Mouse (Mus musculus) adrenal gland, postnatal 14 days (tissue): ENCODE measurements at regions not wholly inside any gene's neighbourhood (a gene's known extent, or its start where the extent isn't known, plus 50 kb on each side); places are given as distances from the start of the nearest gene placed in this dataset.

Experiments
- DNase-seq: peaks from one replicate; pipeline ENCODE4 v3.0.0; 2021; ENCODE audit warnings: mixed read lengths

DNA sequence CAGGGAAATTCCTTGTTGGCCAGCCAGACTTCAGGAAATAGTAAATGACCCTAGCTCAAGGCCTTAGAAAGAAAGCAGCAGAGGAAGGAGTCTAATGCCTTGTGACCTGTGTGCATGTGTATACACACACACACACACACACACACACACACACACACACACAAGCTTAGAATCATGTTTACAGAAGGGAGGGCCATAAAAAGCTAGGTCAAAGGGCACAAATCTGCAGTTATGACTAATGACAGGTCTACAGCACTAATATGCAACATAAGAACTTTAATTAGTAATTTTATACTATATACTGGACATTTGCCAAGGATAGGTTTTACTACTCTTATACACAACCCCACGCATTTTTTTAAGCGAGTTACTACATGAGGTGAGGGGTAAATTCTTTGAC, 149.4 kb downstream of the Nr2f2 start:
- no peak for DNase-seq

DNA sequence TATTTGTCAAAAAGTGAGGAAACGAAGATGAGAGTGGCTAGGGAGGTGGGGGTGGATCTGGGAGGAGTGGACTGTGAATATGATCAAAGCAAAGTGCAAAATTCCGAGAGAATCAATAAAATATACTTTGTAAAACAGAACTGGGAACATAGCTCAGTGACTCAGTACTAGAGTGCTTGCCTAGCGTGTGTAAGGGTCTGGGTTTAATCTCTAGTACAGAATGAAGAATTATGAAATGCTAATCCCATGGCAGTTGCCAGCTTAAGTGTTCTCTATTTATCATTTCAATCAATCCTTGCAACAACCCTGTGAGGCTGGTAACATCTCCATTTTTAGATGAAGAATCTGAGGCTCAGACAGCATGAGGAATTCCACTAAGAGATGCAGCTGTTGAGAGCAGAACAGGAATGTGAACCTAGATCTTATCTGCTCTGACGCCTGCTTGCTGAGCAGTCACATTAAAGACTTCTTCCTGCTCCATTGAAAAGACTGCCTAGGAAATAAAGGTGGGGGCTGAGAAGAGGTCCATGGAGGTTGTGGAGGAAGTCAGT, 152.5 kb downstream of the Nr2f2 start:
- no peak for DNase-seq

DNA sequence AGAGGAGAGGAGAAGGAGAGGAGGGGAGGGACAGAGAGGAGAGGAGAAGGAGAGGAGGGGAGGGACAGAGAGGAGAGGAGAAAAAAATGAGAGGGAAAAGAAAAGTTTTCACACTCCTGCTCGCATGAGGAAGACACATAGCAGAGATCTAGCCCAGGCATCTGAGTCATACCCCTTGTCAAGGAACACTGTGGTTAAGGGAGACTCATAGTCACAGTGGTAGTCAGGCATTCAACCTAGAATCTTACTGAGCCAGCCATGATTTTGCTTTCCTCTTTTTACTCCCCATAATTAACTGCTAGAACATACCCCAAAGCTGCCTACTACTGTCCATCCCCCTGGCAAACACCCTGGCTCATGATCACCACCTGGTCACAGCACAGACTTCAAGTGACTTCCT, 160.6 kb downstream of the Nr2f2 start:
- DNase-seq, result no peak

DNA sequence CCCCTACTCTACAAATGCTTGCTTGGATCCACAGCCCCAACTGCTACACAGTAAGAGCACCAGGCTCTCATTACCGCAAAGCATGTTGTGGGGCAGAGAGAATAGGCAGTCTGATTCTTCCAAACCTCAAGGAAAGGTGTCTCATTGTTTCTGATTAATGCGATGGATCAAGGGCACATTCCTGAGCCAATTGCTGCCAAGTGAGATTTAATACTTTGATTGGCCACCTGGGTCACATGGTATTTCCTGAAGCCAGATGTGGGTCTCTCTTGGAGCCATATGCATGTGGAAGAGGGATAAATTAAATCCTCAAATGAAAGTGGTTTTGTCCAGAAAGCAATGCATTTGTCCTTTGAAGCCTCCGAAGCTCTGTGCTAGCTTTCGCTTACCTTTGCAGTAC, 166.3 kb downstream of the Nr2f2 start:
- peak; percentile 4 for DNase-seq

DNA sequence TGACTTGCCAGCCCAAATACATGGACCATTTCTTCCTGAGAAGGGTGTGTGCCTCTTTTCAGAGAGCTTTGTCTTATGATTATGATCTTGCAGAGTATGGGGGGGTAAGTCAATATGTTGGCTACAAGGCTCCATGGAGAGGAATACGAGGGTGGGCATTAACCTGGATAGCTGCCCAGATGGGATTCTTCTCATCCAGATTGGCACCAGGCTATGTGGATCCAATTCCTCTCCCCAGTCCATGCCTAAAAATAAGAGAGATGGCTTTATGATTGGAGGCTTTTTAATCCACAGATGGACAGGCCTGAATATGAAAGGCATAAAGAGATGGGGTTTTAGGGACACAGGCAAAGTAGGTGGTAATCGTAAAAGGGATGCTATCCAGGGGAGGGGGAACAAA, 187.6 kb downstream of the Nr2f2 start:
- no peak for DNase-seq

DNA sequence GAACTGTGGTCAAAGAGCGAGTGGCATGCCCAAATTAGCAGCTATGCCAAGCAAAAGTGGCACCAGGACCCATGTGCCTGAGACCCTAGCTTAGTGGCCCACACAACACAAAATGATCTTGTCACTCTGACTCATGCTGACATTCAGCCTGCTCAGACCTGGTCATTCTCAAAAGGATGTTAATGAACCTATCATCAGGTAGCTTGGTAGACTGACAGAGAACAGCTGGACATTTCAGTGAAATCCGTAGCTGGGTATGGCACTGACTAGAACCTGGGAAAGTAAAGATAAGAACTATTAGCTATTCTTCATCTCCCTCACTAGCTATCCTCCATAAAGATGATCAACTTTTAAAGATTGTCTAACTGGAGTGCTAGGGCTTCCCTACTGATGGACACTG, 188.5 kb downstream of the Nr2f2 start:
- DNase-seq, result no peak

DNA sequence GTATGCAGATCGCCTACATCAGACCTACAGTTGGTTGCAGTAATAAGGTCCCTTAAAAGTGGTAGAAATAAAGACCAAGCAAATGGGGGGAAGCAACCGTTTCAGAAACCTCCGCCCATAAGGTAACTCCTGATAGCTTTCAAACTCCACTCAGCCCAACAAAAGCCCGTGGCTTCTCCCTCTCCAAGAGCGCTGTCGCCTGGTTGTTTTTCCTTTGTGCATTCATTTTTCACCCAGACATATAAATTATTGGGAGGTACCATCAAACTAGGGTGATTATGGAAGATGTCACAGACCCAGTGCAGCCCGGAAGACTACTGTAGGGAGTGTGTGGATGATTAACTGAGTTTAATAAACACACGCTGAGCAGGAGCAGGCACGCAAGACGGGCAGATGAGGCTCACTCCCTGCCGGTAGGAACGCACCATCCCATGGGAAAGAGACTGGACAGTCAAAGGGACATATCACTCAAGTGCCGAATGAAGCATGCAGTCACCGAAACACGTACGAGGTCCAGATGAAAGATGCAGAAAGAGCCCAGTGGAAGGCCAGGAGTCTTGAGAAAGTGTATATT, 189.8 kb downstream of the Nr2f2 start:
- DNase-seq, result no peak

DNA sequence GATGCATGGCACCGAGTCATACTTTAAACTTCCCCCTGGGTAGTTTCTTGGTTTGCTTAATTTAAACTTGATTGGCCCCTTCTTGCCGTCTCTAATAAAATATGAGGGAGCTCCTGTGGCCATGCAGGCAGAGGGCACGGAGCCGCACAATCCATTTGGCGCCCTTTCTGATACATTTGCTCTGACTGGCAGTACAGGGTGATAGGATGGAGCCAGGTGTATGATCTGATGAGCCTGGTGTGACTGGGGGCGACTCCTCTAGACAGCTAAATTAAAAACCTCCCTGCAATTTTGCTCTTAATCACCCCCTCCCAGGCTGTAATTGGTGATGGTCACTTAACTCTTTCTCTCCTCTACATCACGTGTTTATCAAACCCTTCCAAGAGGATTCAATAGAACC, 190.4 kb downstream of the Nr2f2 start:
- no peak for DNase-seq

DNA sequence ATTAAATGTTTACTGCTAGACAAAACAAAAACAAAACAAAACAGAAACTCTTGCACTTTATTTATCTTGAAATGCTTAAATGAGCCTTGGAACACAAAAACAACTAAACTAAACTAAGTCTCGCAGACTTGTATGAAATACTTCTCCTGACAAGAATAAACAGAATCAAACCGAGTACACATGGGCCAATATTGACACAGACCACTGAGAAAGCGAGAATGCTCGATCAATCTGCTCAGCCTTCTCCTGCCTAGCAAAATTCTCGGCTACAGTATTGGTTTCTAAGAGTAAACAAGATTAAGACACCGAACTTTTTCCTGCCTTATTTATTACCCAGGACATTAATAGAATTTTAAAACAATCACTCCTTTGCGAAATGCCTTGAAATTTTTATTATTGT, 194.1 kb downstream of the Nr2f2 start:
- no peak for DNase-seq

DNA sequence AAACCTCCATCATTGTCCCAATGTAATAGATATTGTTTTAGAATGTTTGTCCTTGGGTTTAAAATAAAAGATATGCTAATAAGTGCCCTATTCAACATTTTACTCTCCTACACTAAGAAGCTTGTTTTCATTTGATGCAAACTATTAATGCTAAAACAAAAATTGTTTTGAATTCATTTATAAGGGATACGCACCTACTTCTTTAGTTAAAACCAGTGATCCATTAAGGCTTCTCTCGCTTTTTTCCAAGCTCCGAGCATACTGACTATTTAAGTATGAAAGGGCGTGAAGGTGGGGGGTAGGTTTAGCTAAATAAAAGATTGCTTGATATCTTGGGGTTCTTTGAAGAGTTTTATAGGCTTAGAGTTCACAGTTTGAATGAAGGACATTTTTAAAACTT, 195.1 kb downstream of the Nr2f2 start:
- no peak for DNase-seq

DNA sequence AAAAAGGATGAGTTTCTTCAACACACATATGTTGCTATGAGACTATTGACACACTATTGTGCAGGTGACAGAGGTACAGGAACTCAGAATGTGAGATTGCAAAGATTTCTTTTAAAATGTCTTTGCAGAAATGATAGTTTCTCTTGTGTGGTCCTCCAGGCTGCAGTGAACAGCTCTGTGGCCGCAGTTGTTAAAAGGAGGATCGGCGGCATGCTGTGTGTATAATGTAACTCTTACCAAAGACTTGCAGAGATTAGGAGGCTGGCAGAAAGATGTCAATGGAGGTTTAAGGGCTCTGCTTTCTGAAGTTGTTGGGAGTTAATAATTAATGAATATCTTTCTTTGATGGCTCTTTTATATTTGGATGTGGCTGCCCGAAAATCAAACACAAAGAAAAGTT, 198.5 kb downstream of the Nr2f2 start:
- no peak for DNase-seq

DNA sequence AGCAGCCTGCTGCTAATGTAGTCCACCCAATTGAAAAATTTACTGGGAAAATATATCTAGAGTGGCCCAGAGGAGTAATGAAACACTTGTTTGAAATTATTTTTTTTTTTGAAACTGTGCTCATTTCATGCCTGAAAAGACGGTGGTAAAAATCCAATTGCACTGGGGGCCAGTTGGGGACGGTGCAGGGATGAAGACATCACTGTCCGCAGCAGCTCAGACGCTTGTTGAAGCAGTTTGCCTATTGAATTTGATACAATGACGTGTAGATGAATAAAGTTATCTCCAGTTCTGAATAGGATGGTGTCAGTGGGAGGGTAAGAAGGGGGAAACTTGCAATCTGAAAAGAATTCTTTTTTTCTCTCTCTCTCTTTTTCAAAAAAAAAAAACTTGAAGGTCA, 200.5 kb downstream of the Nr2f2 start:
- DNase-seq, result no peak

DNA sequence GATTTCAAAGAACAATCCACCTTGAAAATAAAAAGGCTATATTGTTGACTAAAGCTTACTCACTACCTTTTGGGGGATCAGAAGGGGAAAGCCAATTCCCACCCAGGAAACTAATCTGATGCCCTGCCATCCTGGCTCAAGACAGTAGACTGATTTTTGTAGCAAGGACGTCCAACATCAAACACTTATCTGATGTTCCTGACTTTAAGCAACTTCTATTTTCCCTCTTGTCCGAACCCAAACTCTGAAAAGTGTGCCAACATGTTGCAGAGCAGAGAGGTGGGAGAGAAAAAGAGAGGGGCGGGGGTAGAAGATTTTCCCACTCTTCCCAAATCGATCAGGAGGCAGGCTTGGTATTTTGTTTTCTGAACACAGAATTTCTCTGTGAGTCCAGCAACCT, 201.0 kb downstream of the Nr2f2 start:
- DNase-seq, result no peak

DNA sequence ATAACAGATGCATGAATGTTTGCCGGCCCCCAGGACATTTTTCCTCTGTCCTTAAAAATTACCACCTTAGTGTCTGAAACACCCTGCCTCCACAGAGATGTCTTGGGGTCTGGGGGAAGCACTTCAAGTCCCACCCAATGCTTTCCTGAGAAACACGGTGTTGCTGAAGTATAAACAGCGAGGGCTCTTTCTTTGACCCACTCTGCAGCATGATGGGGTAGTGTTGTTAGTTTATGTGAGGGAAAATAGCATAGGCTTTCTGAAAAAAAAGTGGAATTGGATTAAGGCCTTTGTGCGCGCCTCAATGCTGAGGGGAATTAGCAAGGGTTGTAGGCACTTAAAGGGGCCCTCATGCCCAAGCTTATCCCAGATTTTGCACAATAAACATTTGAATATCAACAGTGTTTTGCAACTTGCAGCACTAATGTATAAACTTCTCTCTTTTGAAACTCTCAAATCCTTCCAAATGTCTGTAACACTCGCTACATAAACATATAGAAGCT, 201.8 kb downstream of the Nr2f2 start:
- DNase-seq, result no peak

DNA sequence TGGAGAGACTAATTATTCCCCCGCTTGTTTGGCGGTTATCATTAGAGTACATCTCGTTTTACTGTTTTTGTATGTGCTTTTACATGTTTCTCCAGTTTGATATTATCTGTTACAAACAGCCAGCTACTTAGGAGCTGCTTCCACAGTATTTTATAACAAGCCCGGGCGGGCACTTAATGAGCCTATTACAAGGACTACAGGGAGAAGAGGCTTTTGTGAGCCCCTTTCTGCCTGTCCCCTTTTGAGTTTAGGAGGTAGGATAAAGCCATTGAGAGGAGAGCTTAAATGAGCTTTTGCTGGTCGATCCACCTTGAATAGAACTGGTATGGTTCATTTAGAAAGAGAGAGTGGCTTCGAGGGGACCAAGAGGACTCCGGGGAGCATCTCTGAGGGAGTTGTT, 208.0 kb downstream of the Nr2f2 start:
- DNase-seq, result no peak

DNA sequence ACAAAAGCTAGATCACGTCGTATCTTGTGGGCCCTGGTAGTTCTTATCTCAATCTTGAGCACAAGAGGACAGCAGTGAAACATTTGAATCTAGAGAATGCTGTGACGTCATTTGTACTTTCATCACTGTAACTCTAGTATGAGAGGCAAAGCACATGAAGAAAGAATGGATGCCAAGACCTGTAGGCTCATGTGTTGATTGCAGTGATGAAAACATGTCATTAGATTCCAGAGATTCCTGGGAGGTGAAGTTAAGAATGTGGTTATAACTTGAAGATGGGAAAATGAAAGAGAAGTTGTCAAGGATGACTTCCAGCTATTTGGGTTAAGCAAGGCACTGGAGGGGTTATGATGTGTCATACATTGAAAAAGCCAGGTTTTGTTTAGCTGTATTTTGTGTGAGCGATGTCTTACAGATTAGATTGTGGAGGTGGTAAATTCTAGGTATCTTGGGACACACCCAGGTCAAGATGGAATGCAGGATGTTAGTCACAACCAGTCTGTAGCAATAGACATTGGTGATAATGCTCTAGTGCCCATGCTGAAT, 221.7 kb downstream of the Nr2f2 start:
- no peak for DNase-seq

DNA sequence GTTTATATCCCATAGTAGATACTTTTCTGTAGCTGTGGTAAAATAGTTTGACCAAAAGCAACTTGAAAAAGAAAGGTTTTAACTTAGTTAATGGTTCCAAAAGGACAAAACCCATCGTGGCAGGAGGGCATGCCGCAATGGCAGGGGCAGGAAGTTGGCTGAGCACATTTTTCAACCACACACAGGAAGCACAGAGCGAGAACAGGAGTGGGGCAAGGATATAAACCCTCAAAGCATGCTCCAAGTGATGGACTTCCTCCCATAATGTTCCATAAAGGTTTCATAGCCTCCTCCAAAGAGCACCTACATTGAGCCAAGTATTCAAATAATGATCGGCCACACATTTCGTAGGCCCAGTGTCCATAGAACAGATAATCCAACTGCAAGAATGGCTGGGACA, 229.7 kb downstream of the Nr2f2 start:
- DNase-seq, result no peak

DNA sequence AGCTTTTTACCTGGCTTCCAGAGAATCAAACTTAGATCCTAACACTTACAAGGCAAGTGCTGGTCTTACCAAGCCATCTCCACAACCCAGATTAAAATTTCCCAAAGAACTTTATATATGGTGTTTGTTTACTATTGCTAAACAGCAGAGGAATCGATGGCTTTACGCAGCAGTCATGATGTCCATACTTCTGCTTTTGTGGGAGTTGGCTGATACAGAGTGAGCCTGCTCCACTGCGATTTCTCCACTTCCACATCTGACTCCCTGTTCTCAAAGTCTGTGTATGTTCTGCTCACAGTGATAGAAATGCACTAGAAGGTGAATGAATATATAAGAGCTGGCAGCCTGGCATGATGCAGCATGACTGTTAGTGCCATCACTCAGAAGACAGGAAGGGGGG, 231.1 kb downstream of the Nr2f2 start:
- no peak for DNase-seq

DNA sequence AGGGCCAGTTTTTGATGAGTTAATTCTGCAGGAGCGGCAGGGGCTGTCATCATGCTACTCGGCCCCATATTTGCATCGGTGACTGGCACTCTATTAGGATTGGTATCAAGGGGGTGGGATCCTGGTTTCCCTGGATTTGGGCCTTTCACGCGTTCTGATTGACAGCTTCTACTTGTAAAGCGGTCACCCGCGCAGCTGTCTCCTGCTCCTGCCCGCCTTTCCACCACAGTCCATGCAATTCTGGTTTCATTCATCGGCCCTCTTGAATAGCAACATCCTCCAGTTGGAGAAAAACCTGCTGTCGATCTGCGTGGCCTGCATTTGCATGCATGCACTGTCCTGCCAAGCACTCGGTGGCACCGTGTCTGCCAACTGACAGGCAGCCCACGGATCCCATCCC, 236.6 kb downstream of the Nr2f2 start:
- no peak for DNase-seq

DNA sequence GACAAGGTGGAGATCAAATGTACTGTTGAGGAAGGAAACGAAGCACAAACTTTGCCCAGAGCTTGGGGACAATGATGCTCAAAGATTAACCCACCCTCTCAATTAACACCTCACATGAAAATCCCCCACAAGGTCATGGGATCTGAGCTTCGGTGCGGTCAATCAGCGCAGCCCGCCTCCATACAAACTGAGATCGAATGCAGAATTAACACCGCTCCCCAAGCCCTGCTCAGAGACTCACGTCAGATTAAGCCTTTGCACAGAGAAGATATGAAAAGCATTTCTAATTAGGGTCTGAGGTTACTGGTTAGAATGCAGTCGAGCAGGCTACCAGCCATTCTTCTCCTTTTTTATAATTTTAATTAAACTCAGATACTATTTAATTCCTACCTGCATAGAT, 243.7 kb downstream of the Nr2f2 start:
- no peak for DNase-seq

DNA sequence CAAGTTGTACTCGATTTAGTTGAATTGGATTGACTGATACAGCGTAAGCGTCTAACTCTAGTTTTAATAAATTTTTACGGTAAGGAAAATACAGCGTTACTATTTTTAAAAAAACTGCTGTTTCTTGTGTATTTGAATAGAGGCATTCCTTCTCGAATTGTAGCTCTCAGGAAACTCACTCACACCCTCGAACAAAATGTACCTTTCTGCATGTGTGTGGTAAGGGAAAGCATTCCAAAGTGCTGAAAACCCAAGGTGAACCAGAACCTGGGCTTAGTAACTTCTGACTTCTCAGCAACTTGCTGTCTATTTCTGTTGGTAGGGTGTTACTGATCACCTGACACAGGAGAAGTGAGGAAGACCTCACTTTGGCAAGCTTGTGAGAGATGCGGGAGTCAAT, 247.0 kb downstream of the Nr2f2 start:
- DNase-seq, result no peak

DNA sequence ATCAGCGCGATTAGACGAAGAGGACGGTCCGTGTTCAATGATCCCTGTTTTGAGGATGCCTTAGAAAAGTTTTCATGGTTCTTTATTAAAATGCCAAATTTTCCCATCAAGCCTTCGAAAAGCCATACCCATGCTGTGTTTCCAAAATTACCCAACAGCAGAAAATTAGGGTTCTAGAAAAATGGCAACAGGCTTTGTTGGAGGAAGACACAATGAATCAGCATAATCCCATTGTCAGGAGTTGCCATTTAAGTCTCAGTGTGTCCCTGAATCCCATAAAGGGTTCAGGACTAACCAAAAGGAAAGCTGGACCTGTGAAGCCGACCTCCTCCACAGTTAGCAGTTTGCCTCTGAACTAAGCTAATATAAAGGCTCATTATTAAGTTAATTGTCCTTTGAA, 247.6 kb downstream of the Nr2f2 start:
- DNase-seq, result no peak

DNA sequence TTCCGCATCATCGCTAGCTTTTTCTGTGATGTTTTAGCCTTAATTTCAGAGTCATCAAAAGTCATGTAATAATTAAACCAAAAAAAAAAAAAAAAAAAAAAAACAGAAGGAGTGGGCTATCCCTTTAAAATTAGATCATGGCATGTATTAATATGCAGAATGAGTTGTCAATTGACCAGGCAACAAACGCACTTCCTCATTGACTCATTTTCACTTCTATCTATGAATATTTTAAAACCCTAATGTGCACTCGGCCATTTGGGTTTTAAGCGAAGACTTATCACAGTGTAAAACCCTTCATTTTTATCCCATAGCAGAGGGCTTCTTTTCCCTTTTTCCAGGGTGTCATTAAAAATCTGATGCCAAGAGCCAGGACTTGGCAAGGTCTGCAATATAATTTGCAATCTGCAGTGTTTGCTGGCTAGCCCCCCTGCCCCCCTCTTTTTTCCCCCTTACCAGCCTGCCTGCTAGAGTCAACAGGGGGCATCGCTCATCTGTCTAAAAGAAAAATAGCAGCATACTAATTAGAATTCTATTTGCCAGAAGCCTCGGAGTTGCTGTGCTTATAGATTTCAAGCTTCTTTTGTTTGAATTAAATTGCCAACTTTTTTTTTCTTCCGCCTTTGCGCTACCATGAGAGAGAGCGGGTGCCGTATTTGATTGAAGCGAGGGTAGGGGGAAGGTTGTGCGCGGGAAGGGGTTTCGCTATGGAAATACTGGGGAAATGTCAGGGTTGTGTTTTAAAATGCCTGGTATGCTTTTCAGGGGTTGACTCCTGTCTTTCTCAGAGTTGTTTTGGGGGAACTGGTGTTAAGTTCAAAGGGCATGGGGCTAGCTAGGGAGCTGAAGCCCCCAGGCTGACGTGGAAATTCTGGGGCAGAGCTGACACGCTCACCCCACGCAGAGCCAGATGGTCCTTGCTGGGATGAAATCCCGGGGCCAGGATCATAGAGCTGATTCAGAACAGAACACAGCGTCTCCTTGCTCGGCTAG, 248.3 kb downstream of the Nr2f2 start:
- no peak for DNase-seq
